In genomic region chr8:104509061-104510006, GRCm38 (mm10) we compare ENCODE assay signal across 9 mouse cellular contexts. TPM values are rescaled to one million over a fixed set of nuclear protein-coding genes. Genes with fewer than 3 reads are reported as not detected.
A peak's percentile ranks its signal among the peaks of the same experiment; 100 is the strongest.
DNase-seq lines count a peak whose midpoint lies in the region; ATAC-seq and TF ChIP-seq lines count a peak whose summit lies in the region.
"Had no signal": no experiment of that assay in that cellular context is flagged by ENCODE, and none has a peak within 500 bp of the region (broad histone marks: within the 10 kb centered on the region; RNA-seq: fewer than 3 reads in every experiment).

Terb1 (minus strand) TSS chr8:104509910.

- no peak for TF ChIP-seq POLR2A in bone marrow, adult 2 months (IDR thresholded peaks at IDR 0.05; ENCODE audit: borderline replicate concordance, control insufficient read depth, low read depth, low read length)
- TF ChIP-seq POLR2A in embryonic fibroblast, embryonic 13.5 days (IDR thresholded peaks at IDR 0.05; ENCODE audit: low read depth, low read length): peak; percentile 34; the same call in 1 of the 2 replicates

- DNase-seq in 3134 (ENCODE audit: extremely low read depth, insufficient read length, low spot score): peak; percentile 10
- DNase-seq in kidney, postnatal 10 days: peak; percentile 69
- peak; percentile 31 to 62 for DNase-seq in lung, adult 18-20 months
- peak; percentile 66 for DNase-seq in testis, postnatal 10 days (ENCODE audit: low spot score)

- H3K27ac ChIP-seq in bone marrow, adult 2 months (ENCODE audit: control insufficient read depth, insufficient read depth, low read depth, low read length, poor library complexity): no peak within 1 kb of the TSS; the same call in 1 of the 2 replicates
- H3K27ac ChIP-seq in embryonic fibroblast, embryonic 13.5 days (ENCODE audit: insufficient read depth, low read length): no peak within 1 kb of the TSS
- H3K27ac ChIP-seq in heart, embryonic 16.5 days (ENCODE audit: low read length): no peak within 1 kb of the TSS
- peak within 1 kb of the TSS; percentile 46 for H3K27ac ChIP-seq in neural tube, embryonic 15.5 days (replicated peaks)

- no peak for TF ChIP-seq CTCF in bone marrow, adult 2 months (IDR thresholded peaks at IDR 0.05; ENCODE audit: control insufficient read depth, insufficient read depth, low read length)
- no peak for TF ChIP-seq CTCF in embryonic fibroblast, embryonic 13.5 days (IDR thresholded peaks at IDR 0.05; ENCODE audit: borderline replicate concordance, insufficient read depth, low read length)

- peaks cover 7% of the 10 kb centered on the region; the same call in 1 of the 2 replicates for H3K36me3 ChIP-seq in heart, embryonic 16.5 days (ENCODE audit: control insufficient read depth, insufficient read depth)
- H3K36me3 ChIP-seq in neural tube, embryonic 15.5 days: peaks cover 13% of the 10 kb centered on the region

- peak within 1 kb of the TSS; percentile 18 for H3K4me3 ChIP-seq in bone marrow, adult 2 months (replicated peaks; ENCODE audit: control insufficient read depth, low read depth, low read length)
- H3K4me3 ChIP-seq in embryonic fibroblast, embryonic 13.5 days (ENCODE audit: insufficient read depth, low read length): peak within 1 kb of the TSS; percentile 20
- H3K4me3 ChIP-seq in heart, embryonic 16.5 days (ENCODE audit: low read length): peak within 1 kb of the TSS; percentile 64
- H3K4me3 ChIP-seq in neural tube, embryonic 15.5 days (replicated peaks): peak within 1 kb of the TSS; percentile 60
- H3K4me3 ChIP-seq: myocyte had no signal

- H3K9me3 ChIP-seq in heart, embryonic 16.5 days (replicated peaks; ENCODE audit: control insufficient read depth, low read length): no peaks in the 10 kb centered on the region
- no peaks in the 10 kb centered on the region for H3K9me3 ChIP-seq in neural tube, embryonic 15.5 days (replicated peaks)

- WGBS in bone marrow, adult 2 months: 6% methylated on average over 64 of the region's 64 CpGs
- 3% methylated on average over 63 of the region's 64 CpGs for WGBS in heart, embryonic 16.5 days
- 1% methylated on average over 63 of the region's 64 CpGs for WGBS in neural tube, embryonic 15.5 days

- H3K9ac ChIP-seq in heart, embryonic 16.5 days (ENCODE audit: low read length): peak within 1 kb of the TSS; percentile 79
- peak within 1 kb of the TSS; percentile 75 for H3K9ac ChIP-seq in neural tube, embryonic 15.5 days (replicated peaks)

- no peaks in the 10 kb centered on the region for H3K4me1 ChIP-seq in bone marrow, adult 2 months (ENCODE audit: control insufficient read depth, insufficient read depth, low read length)
- H3K4me1 ChIP-seq in embryonic fibroblast, embryonic 13.5 days (ENCODE audit: control insufficient read depth, insufficient read depth, low read length): no peaks in the 10 kb centered on the region
- no peaks in the 10 kb centered on the region for H3K4me1 ChIP-seq in heart, embryonic 16.5 days (ENCODE audit: control insufficient read depth, insufficient read depth, low read length)
- H3K4me1 ChIP-seq in neural tube, embryonic 15.5 days: peaks cover 7% of the 10 kb centered on the region; the same call in 1 of the 2 replicates

- ATAC-seq in heart, embryonic 16.5 days (replicated peaks; ENCODE audit: extremely low read depth, insufficient read depth, low FRiP score): peak; percentile 75
- peak; percentile 91 for ATAC-seq in neural tube, embryonic 15.5 days (ENCODE audit: low FRiP score)

- peak within 1 kb of the TSS; percentile 97 for H3K4me2 ChIP-seq in heart, embryonic 16.5 days (ENCODE audit: low read depth, low read length)
- H3K4me2 ChIP-seq in neural tube, embryonic 15.5 days: peak within 1 kb of the TSS; percentile 100

- H3K27me3 ChIP-seq in heart, embryonic 16.5 days (ENCODE audit: control insufficient read depth, insufficient read depth, low read length): no peaks in the 10 kb centered on the region
- H3K27me3 ChIP-seq in neural tube, embryonic 15.5 days (replicated peaks): no peaks in the 10 kb centered on the region

RNA-seq across cellular contexts. Expression of gene Terb1, which starts in this region (rescaled TPM):
- not detected in 2 replicates for polyA plus RNA-seq in bone marrow, adult 2 months (2011; ENCODE audit: insufficient read depth, insufficient read length, low replicate concordance, missing spikeins)
- polyA plus RNA-seq in embryonic fibroblast, embryonic 13.5 days (2011; ENCODE audit: insufficient read length, low read depth, missing spikeins): 0.25 and 0.33 TPM in 2 replicates
- polyA plus RNA-seq in heart, embryonic 16.5 days (2015; fragmentation: Nextera tagmentation; extraction: Ambion mirVana): 0.11 and 0.13 TPM in 2 replicates
- 0.59 and 0.97 TPM in 2 replicates for polyA plus RNA-seq in neural tube, embryonic 15.5 days (2015; fragmentation: Nextera tagmentation; extraction: Ambion mirVana)
- polyA plus RNA-seq: myocyte had no signal

Comparison
In these comparisons a context has a peak if more than half of its experiments do, and no peak if none do; other contexts are left out.
1. Peak in ATAC-seq, H3K4me3 ChIP-seq, H3K9ac ChIP-seq and H3K4me2 ChIP-seq in heart, embryonic 16.5 days; RNA of the gene not detected or under 1 TPM.
2. Peak in ATAC-seq, H3K4me3 ChIP-seq, H3K27ac ChIP-seq, H3K9ac ChIP-seq and H3K4me2 ChIP-seq in neural tube, embryonic 15.5 days; RNA of the gene not detected or under 1 TPM.
3. DNase-seq: peak in every context shown above with its lines; median percentile 69 in kidney, postnatal 10 days; 66 in testis, postnatal 10 days; 46 in lung, adult 18-20 months; 10 in 3134.